ENCODE assay signal across 8 mouse cellular contexts in the genomic region with DNA sequence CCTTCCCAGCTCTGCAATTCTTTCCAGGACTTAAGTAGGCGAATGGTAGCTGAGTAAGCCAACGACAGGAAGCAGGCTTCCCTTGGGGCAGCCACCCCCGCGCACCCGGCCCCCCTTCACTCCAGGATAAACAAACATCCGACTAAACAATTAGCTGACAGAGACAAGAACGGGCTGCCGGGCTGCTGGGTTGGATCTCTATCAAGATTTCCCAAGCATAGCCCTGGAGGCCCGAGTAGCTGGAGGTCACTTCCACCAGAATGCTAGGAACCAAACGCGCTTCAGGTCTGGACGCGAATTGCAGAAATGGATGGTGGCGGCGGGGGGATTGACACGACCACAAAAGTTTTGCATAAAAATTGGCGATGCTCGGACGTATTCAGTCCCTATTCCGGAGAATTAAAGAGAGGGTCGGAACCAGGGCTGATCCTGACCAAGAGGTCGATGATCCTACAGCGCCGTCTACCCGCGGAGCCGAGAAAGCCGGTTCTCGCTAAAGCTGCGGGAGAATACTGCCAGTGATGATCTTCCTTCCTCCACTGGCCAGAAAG. TPM values are rescaled to one million over a fixed set of nuclear protein-coding genes. Genes with fewer than 3 reads are reported as not detected.
DNase-seq lines count a peak whose midpoint lies in the region; ATAC-seq lines count a peak whose summit lies in the region.

No protein-coding gene starts in this region.

- peak overlapping the region; percentile 58 for H3K4me2 ChIP-seq in liver, embryonic 12.5 days

- peak overlapping the region; percentile 12; the same call in 1 of the 2 replicates for H3K9ac ChIP-seq in liver, embryonic 12.5 days

- DNase-seq in left cerebral cortex, adult 18-20 months (ENCODE audit: low spot score in 2 of 2), result peak; percentile 47 to 61
- DNase-seq in left cerebral cortex, adult 11 months (ENCODE audit: low spot score), result no peak
- DNase-seq in embryo, embryonic 10 days (ENCODE audit: low spot score), result peak; percentile 84
- peak; percentile 99 for DNase-seq in heart, adult 11 months
- peak; percentile 79 for DNase-seq in kidney, adult 11 months
- DNase-seq in natural killer cell, adult 2 months (ENCODE audit: low spot score in 2 of 2), result peak; percentile 16 to 50
- peak; percentile 28 for DNase-seq in testis, postnatal 14 days (ENCODE audit: low spot score)

- no peaks in the 10 kb centered on the region for H3K9me3 ChIP-seq in liver, embryonic 12.5 days (replicated peaks)

- H3K27ac ChIP-seq in liver, embryonic 12.5 days, result peak overlapping the region; percentile 22; the same call in 1 of the 2 replicates

- WGBS in liver, embryonic 12.5 days (ENCODE audit: insufficient replicate concordance), result 2% methylated on average over 30 of the region's 30 CpGs

- no peak for ATAC-seq in liver, embryonic 12.5 days

- no peaks in the 10 kb centered on the region for H3K36me3 ChIP-seq in liver, embryonic 12.5 days

- H3K4me1 ChIP-seq in liver, embryonic 12.5 days, result peaks cover 33% of the 10 kb centered on the region

- H3K4me3 ChIP-seq in liver, embryonic 12.5 days, result peak overlapping the region; percentile 23

- peaks cover 44% of the 10 kb centered on the region for H3K27me3 ChIP-seq in liver, embryonic 12.5 days (replicated peaks)

RNA-seq across cellular contexts. Expression of a gene that starts 3.9 kb away (rescaled TPM):
- 100 to 1,000 TPM; 129 to 133 TPM for total RNA-seq in left cerebral cortex, adult 18-20 months (2021)
- 4.4 and 4.7 TPM in 2 replicates for polyA plus RNA-seq in liver, embryonic 12.5 days (2016; fragmentation: Nextera tagmentation; extraction: Ambion mirVana)

RNA-seq across cellular contexts. Expression of a gene that starts 56.8 kb away (rescaled TPM):
- total RNA-seq in left cerebral cortex, adult 18-20 months (2021), result not detected
- polyA plus RNA-seq in liver, embryonic 12.5 days (2016; fragmentation: Nextera tagmentation; extraction: Ambion mirVana), result not detected in 2 replicates
